ENCODE assay signal across 7 mouse cellular contexts in genomic region chr5:67048003-67048402, GRCm38 (mm10). TPM values are rescaled to one million over a fixed set of nuclear protein-coding genes. Genes with fewer than 3 reads are reported as not detected.
DNase-seq lines count a peak whose midpoint lies in the region; ATAC-seq and TF ChIP-seq lines count a peak whose summit lies in the region.

No protein-coding gene starts in this region.

- 11% methylated on average over 4 of the region's 4 CpGs for WGBS in hindbrain, embryonic 11.5 days
- WGBS in liver, postnatal 0 days (ENCODE audit: insufficient replicate concordance), result 19% methylated on average over 4 of the region's 4 CpGs

- H3K27me3 ChIP-seq in hindbrain, embryonic 11.5 days (ENCODE audit: control insufficient read depth, insufficient read depth, low read length), result no peaks in the 10 kb centered on the region
- H3K27me3 ChIP-seq in liver, postnatal 0 days (ENCODE audit: insufficient read depth, low read length), result peaks cover 3% of the 10 kb centered on the region; the same call in 1 of the 2 replicates

- ATAC-seq in activated CD4-positive, CD25-positive, alpha-beta regulatory T cell, adult 4 months, result peak; percentile 36
- ATAC-seq in hindbrain, embryonic 11.5 days (ENCODE audit: low FRiP score), result peak; percentile 43; the same call in 1 of the 2 replicates
- no peak for ATAC-seq in liver, postnatal 0 days

- TF ChIP-seq CTCF in liver, postnatal 0 days (IDR thresholded peaks at IDR 0.05; ENCODE audit: low read depth), result peak; percentile 88

- H3K9me3 ChIP-seq in hindbrain, embryonic 11.5 days (ENCODE audit: control insufficient read depth, low read length), result no peaks in the 10 kb centered on the region
- H3K9me3 ChIP-seq in liver, postnatal 0 days (ENCODE audit: low read length), result no peaks in the 10 kb centered on the region

- H3K36me3 ChIP-seq in hindbrain, embryonic 11.5 days (ENCODE audit: control insufficient read depth, insufficient read depth, low read length), result no peaks in the 10 kb centered on the region
- H3K36me3 ChIP-seq in liver, postnatal 0 days (replicated peaks; ENCODE audit: insufficient read depth, low read length), result no peaks in the 10 kb centered on the region

- H3K27ac ChIP-seq in hindbrain, embryonic 11.5 days (ENCODE audit: low read depth, low read length), result no peak overlapping the region
- no peak overlapping the region for H3K27ac ChIP-seq in liver, postnatal 0 days (ENCODE audit: low read depth)

- no peak overlapping the region for H3K9ac ChIP-seq in hindbrain, embryonic 11.5 days (ENCODE audit: low read depth, low read length)
- H3K9ac ChIP-seq in liver, postnatal 0 days (replicated peaks), result no peak overlapping the region

- no peak overlapping the region for H3K4me2 ChIP-seq in hindbrain, embryonic 11.5 days (replicated peaks; ENCODE audit: low read depth, low read length)
- no peak overlapping the region for H3K4me2 ChIP-seq in liver, postnatal 0 days (ENCODE audit: low read depth, low read length)

- TF ChIP-seq EP300 in liver, postnatal 0 days (IDR thresholded peaks at IDR 0.05; ENCODE audit: low read depth), result no peak

- H3K4me3 ChIP-seq in hindbrain, embryonic 11.5 days (ENCODE audit: low read depth, low read length), result no peak overlapping the region
- no peak overlapping the region for H3K4me3 ChIP-seq in liver, postnatal 0 days (ENCODE audit: low read depth, low read length)

- peak; percentile 39 for DNase-seq in right cerebral cortex, adult 18-20 months
- no peak for DNase-seq in right cerebral cortex, postnatal 25 days
- DNase-seq in cerebellum, postnatal 36 days, result peak; percentile 40 to 42
- DNase-seq in hindbrain, embryonic 11.5 days (ENCODE audit: low spot score), result peak; percentile 84
- DNase-seq in liver, postnatal 0 days, result peak; percentile 51
- DNase-seq in retina, postnatal 7 days (ENCODE audit: low read depth, low spot score), result peak; percentile 70

- no peaks in the 10 kb centered on the region for H3K4me1 ChIP-seq in hindbrain, embryonic 11.5 days (replicated peaks; ENCODE audit: control insufficient read depth, insufficient read depth, low read length)
- H3K4me1 ChIP-seq in liver, postnatal 0 days (ENCODE audit: insufficient read depth), result no peaks in the 10 kb centered on the region

RNA-seq across cellular contexts. Expression of gene Phox2b, which starts 51.1 kb away (rescaled TPM):
- under 1 TPM in 1 of 2 experiments, not detected in 1; 0.11 TPM for polyA plus RNA-seq in activated CD4-positive, CD25-positive, alpha-beta regulatory T cell, adult 4 months (2017; shearing (Covaris generic))
- polyA plus RNA-seq in hindbrain, embryonic 11.5 days (2014; fragmentation: Nextera tagmentation; extraction: Ambion mirVana), result 41.8 and 42.3 TPM in 2 replicates
- not detected in 2 replicates for polyA plus RNA-seq in liver, postnatal 0 days (2015; fragmentation: Nextera tagmentation; extraction: Ambion mirVana)

Comparison
In these comparisons a context has a peak if more than half of its experiments do, and no peak if none do; other contexts are left out.
1. RNA of gene Phox2b, which starts 51.1 kb away (polyA plus RNA-seq): 41.8 to 42.3 TPM in hindbrain, embryonic 11.5 days; 0.11 TPM in activated CD4-positive, CD25-positive, alpha-beta regulatory T cell, adult 4 months and not detected in liver, postnatal 0 days; every median in the first group is over 10 times any median in the second.